Mouse (Mus musculus): ENCODE results near the gene Gm20388. TPM values are rescaled to one million over a fixed set of nuclear protein-coding genes. Genes with fewer than 3 reads are reported as not detected.

Gene Gm20388
- polyA plus RNA-seq, 2 experiments: 8.5 TPM; not detected in 1

DNA sequence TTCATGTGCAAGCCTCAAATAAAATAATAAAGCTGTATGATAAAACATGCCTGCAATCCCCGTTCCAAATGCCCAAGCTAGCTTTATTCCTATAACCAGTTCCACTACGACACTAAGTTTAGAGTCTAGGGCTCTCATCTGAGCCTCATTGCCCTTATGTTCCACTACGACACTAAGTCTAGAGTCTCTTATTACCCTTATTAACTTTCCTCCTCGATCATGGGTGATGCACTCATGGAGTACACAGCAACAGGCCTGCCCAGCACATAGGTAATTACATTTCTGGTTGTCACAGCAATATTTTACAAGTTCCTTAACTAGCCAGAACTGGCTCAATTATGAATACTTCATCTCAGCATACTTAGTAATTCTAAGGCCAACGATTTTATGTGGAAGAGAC lies 3095.2 kb downstream of the Gm20388 start:
- H3K27me3 ChIP-seq (ENCODE audit: control insufficient read depth, insufficient read depth, low read length): no peaks in the 10 kb centered on the region
- peaks cover 1 to 10% of the 10 kb centered on the region in 2 experiments; a peak in 2 of 4 replicates for H3K4me1 ChIP-seq (replicated peaks; ENCODE audit: control insufficient read depth in 2 of 2, insufficient read depth in 2 of 2, low read length in 1 of 2)
- DNase-seq (ENCODE audit: low read depth in 3 of 3, low spot score in 3 of 3): no peak
- ATAC-seq (ENCODE audit: insufficient read depth): no peak
- no peak for TF ChIP-seq CTCF (IDR thresholded peaks at IDR 0.05; ENCODE audit: low read depth)
- no peak for TF ChIP-seq EP300 (IDR thresholded peaks at IDR 0.05; ENCODE audit: low read depth)
- H3K4me2 ChIP-seq (ENCODE audit: low read depth): no peak overlapping the region
- no peak overlapping the region for H3K9ac ChIP-seq (replicated peaks)
- WGBS (ENCODE audit: insufficient replicate concordance): 74% methylated on average over 5 of the region's 5 CpGs
- no peak overlapping the region for H3K4me3 ChIP-seq (ENCODE audit: insufficient read depth in 1 of 2, low read depth in 2 of 2, low read length in 2 of 2)
- H3K36me3 ChIP-seq (replicated peaks; ENCODE audit: control insufficient read depth, insufficient read depth, low read depth): no peaks in the 10 kb centered on the region
- no peak overlapping the region for H3K27ac ChIP-seq
- H3K9me3 ChIP-seq (ENCODE audit: control insufficient read depth, low read length): no peaks in the 10 kb centered on the region

DNA sequence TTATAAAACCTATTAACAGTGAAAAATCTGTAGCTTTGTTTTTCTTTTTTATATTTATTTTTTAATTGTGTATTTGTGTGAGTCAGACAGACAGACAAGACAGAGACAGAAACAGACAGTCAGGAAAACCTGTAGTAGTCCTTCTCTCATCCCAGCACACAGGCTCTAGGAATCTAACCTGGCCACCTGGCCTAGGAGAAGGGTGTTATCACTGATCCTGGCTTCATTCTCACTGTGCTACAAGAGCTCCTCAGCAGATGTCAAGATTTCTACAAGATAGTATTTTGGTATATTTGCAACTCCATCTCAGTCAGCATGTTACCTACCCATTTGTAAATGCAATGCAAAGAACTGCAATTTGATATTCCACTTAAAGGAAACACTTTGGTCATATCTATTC lies 3100.7 kb downstream of the Gm20388 start:
- ATAC-seq (ENCODE audit: insufficient read depth): peak; percentile 51; the same call in 1 of the 2 replicates
- Histone ChIP-seq H3K4me1 (replicated peaks; ENCODE audit: control insufficient read depth in 2 of 2, insufficient read depth in 2 of 2, low read length in 1 of 2) (peaks cover 5 to 10% of the 10 kb centered on the region in 2 experiments; a peak in 3 of 4 replicates), H3K4me3 (ENCODE audit: insufficient read depth in 1 of 2, low read depth in 2 of 2, low read length in 2 of 2) (no peak overlapping the region), H3K27ac (no peak overlapping the region), H3K9ac (replicated peaks) (no peak overlapping the region), H3K27me3 (ENCODE audit: control insufficient read depth, insufficient read depth, low read length) (no peaks in the 10 kb centered on the region), H3K9me3 (ENCODE audit: control insufficient read depth, low read length) (no peaks in the 10 kb centered on the region), H3K36me3 (replicated peaks; ENCODE audit: control insufficient read depth, insufficient read depth, low read depth) (no peaks in the 10 kb centered on the region; the same call in 1 of the 2 replicates), H3K4me2 (ENCODE audit: low read depth) (no peak overlapping the region)
- TF ChIP-seq EP300 (IDR thresholded peaks at IDR 0.05; ENCODE audit: low read depth) (0 out of 2 replicates have a peak, but pooled peaks have one; percentile 11), CTCF (IDR thresholded peaks at IDR 0.05; ENCODE audit: low read depth) (no peak)
- DNase-seq (ENCODE audit: low read depth in 3 of 3, low spot score in 3 of 3): no peak

DNA sequence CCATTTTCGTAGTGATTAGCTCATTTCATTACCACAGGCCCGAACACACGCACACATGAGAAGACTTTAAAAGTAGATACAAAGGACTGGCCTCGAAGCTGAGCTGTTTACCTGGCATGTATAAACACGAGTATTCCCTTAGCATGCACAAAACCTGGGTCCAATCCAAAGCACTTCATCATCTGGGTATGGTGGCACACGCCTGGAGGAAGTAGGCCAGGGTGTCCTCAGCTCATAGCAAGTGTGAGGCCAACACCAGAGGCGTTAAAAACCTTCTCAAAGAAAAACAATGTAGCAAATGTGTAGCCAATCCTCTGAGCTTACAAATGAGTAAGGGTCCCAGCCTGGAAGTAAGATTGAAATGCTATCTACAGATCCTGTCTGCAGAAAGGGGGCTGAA lies 3103.8 kb downstream of the Gm20388 start:
- Histone ChIP-seq H3K36me3 (replicated peaks; ENCODE audit: control insufficient read depth, insufficient read depth, low read depth) (no peaks in the 10 kb centered on the region; the same call in 1 of the 2 replicates), H3K9me3 (ENCODE audit: control insufficient read depth, low read length) (no peaks in the 10 kb centered on the region), H3K27ac (no peak overlapping the region), H3K4me3 (ENCODE audit: insufficient read depth in 1 of 2, low read depth in 2 of 2, low read length in 2 of 2) (no peak overlapping the region), H3K27me3 (ENCODE audit: control insufficient read depth, insufficient read depth, low read length) (no peaks in the 10 kb centered on the region), H3K4me2 (ENCODE audit: low read depth) (no peak overlapping the region), H3K9ac (replicated peaks) (no peak overlapping the region), H3K4me1 (replicated peaks; ENCODE audit: control insufficient read depth in 2 of 2, insufficient read depth in 2 of 2, low read length in 1 of 2) (peaks cover 5 to 23% of the 10 kb centered on the region in 2 experiments)
- no peak for TF ChIP-seq EP300 (IDR thresholded peaks at IDR 0.05; ENCODE audit: low read depth)
- ATAC-seq (ENCODE audit: insufficient read depth) (no peak), DNase-seq (ENCODE audit: low read depth in 3 of 3, low spot score in 3 of 3) (no peak)
- 78% methylated on average over 7 of the region's 7 CpGs for WGBS (ENCODE audit: insufficient replicate concordance)

DNA sequence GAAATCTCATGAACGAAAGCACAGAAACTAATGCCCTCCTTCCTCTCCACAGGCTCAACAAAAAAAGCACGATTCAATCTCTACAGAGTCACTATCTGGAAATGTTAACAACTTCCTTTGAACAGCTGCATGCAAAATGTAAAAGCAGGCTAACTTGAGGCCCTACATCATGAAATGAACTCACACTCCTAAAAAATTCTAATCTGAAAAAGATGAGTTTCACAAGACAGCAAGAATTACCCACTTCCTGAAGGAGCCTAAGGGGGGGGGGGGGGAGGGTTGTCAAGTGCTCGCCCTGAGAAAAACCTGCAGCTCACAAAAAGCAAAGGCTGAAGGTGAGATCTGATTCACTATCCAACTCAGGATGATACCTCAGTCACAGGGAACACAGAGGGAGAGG lies 3104.4 kb downstream of the Gm20388 start:
- 39% methylated on average over 3 of the region's 3 CpGs for WGBS (ENCODE audit: insufficient replicate concordance)
- no peak for TF ChIP-seq CTCF (IDR thresholded peaks at IDR 0.05; ENCODE audit: low read depth)
- no peak for TF ChIP-seq EP300 (IDR thresholded peaks at IDR 0.05; ENCODE audit: low read depth)
- DNase-seq (ENCODE audit: low read depth in 3 of 3, low spot score in 3 of 3) (no peak), ATAC-seq (ENCODE audit: insufficient read depth) (no peak)
- Histone ChIP-seq H3K27me3 (ENCODE audit: control insufficient read depth, insufficient read depth, low read length) (no peaks in the 10 kb centered on the region), H3K4me1 (replicated peaks; ENCODE audit: control insufficient read depth in 2 of 2, insufficient read depth in 2 of 2, low read length in 1 of 2) (peaks cover 5 to 23% of the 10 kb centered on the region in 2 experiments), H3K4me2 (ENCODE audit: low read depth) (no peak overlapping the region), H3K4me3 (ENCODE audit: insufficient read depth in 1 of 2, low read depth in 2 of 2, low read length in 2 of 2) (no peak overlapping the region), H3K27ac (no peak overlapping the region), H3K9ac (replicated peaks) (no peak overlapping the region), H3K36me3 (replicated peaks; ENCODE audit: control insufficient read depth, insufficient read depth, low read depth) (no peaks in the 10 kb centered on the region; the same call in 1 of the 2 replicates), H3K9me3 (ENCODE audit: control insufficient read depth, low read length) (no peaks in the 10 kb centered on the region)

DNA sequence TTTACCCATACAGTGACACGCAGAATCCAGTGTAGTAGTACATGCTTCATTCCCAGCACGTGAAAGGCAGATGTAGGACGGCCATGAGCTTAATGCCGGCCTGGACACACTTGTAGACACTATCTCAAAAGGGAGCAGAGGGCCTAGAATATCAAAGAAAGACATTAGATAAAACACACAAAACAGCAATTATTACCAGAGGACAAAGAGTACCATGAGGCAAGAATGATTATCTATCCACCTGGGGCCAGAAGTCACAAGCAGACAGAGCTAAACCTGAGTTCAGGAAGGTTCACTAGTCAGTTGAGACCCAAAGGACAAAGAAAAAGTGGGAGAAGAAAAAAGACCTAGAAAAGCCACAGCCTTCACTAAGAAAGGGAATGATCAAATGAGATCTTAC lies 3106.5 kb downstream of the Gm20388 start:
- Histone ChIP-seq H3K27me3 (ENCODE audit: control insufficient read depth, insufficient read depth, low read length) (no peaks in the 10 kb centered on the region), H3K27ac (no peak overlapping the region), H3K36me3 (replicated peaks; ENCODE audit: control insufficient read depth, insufficient read depth, low read depth) (no peaks in the 10 kb centered on the region; the same call in 1 of the 2 replicates), H3K4me2 (ENCODE audit: low read depth) (no peak overlapping the region), H3K4me3 (ENCODE audit: insufficient read depth in 1 of 2, low read depth in 2 of 2, low read length in 2 of 2) (no peak overlapping the region), H3K9me3 (ENCODE audit: control insufficient read depth, low read length) (no peaks in the 10 kb centered on the region), H3K4me1 (replicated peaks; ENCODE audit: control insufficient read depth in 2 of 2, insufficient read depth in 2 of 2, low read length in 1 of 2) (peaks cover 0 to 30% of the 10 kb centered on the region in 2 experiments; a peak in 3 of 4 replicates), H3K9ac (replicated peaks) (no peak overlapping the region)
- 89% methylated on average over 4 of the region's 4 CpGs for WGBS (ENCODE audit: insufficient replicate concordance)
- ATAC-seq (ENCODE audit: insufficient read depth) (no peak), DNase-seq (ENCODE audit: low read depth in 3 of 3, low spot score in 3 of 3) (no peak)
- TF ChIP-seq EP300 (IDR thresholded peaks at IDR 0.05; ENCODE audit: low read depth) (no peak), CTCF (IDR thresholded peaks at IDR 0.05; ENCODE audit: low read depth) (no peak)

All from liver, embryonic 14.5 days (tissue).